Mouse (Mus musculus) ES-E14 (cell line): ENCODE measurements around the gene Aldh8a1.

Experiments
- CHD2 ChIP-seq: IDR thresholded peaks from 2 replicates; pipeline ENCODE4 v1.6.1; 2014; ENCODE audit warnings: mild to moderate bottlenecking, low read depth, low read length, inconsistent platforms
- MAFK ChIP-seq: IDR thresholded peaks from 2 replicates; pipeline ENCODE4 v1.6.1; 2014; ENCODE audit warnings: mild to moderate bottlenecking, low read depth, low read length, inconsistent platforms; ENCODE audit not compliant: insufficient read depth
- ZC3H11A ChIP-seq: IDR thresholded peaks from 2 replicates; pipeline ENCODE4 v1.6.1; 2012; ENCODE audit warnings: low read depth, mild to moderate bottlenecking, inconsistent platforms, low read length, borderline replicate concordance
- ZNF384 ChIP-seq: IDR thresholded peaks from 2 replicates; pipeline ENCODE4 v1.6.1; 2012; ENCODE audit warnings: low read depth, low read length, inconsistent platforms

GRCm38 (mm10) chr10:21353890-21354289 lies 23.2 kb upstream of the Aldh8a1 start:
- TF ChIP-seq CHD2 (no peak), MAFK (no peak), ZC3H11A (no peak), ZNF384 (no peak)
